Mouse (Mus musculus): ENCODE results near the gene Sgms1. TPM values are rescaled to one million over a fixed set of nuclear protein-coding genes. Genes with fewer than 3 reads are reported as not detected.

Gene Sgms1
- polyA plus RNA-seq, 1 experiment: 243 TPM

- Histone ChIP-seq H3K4me1 (ENCODE audit: control insufficient read depth, insufficient read depth, low read length) (no peaks in the 10 kb centered on the region), H3K36me3 (ENCODE audit: control insufficient read depth, insufficient read depth, low read length) (no peaks in the 10 kb centered on the region; the same call in 1 of the 2 replicates), H3K27me3 (ENCODE audit: control insufficient read depth, insufficient read depth, low read length) (no peaks in the 10 kb centered on the region), H3K27ac (ENCODE audit: control insufficient read depth, insufficient read depth, low read depth, low read length) (no peak overlapping the region), H3K4me3 (ENCODE audit: control insufficient read depth, low read depth, low read length) (no peak overlapping the region)
- no peak for TF ChIP-seq POLR2A (IDR thresholded peaks at IDR 0.05; ENCODE audit: control insufficient read depth, low read depth, low read length)
- no peak for TF ChIP-seq CTCF (IDR thresholded peaks at IDR 0.05; ENCODE audit: control insufficient read depth, insufficient read depth, insufficient replicate concordance, low read depth, low read length)
Measured at GRCm38 (mm10) chr19:32284681-32285454, 104.6 kb downstream of the Sgms1 start.

- no peaks in the 10 kb centered on the region for H3K36me3 ChIP-seq (ENCODE audit: control insufficient read depth, insufficient read depth, low read length)
Measured at GRCm38 (mm10) chr19:32281917-32282316, 107.6 kb downstream of the Sgms1 start.

GRCm38 (mm10) chr19:32280380-32280779 lies 109.1 kb downstream of the Sgms1 start:
- Histone ChIP-seq H3K27me3 (ENCODE audit: control insufficient read depth, insufficient read depth, low read length) (no peaks in the 10 kb centered on the region), H3K4me3 (ENCODE audit: control insufficient read depth, low read depth, low read length) (no peak overlapping the region), H3K36me3 (ENCODE audit: control insufficient read depth, insufficient read depth, low read length) (no peaks in the 10 kb centered on the region), H3K27ac (ENCODE audit: control insufficient read depth, insufficient read depth, low read depth, low read length) (no peak overlapping the region), H3K4me1 (ENCODE audit: control insufficient read depth, insufficient read depth, low read length) (no peaks in the 10 kb centered on the region; the same call in 1 of the 2 replicates)
- TF ChIP-seq CTCF (IDR thresholded peaks at IDR 0.05; ENCODE audit: control insufficient read depth, insufficient read depth, insufficient replicate concordance, low read depth, low read length): no peak
- TF ChIP-seq POLR2A (IDR thresholded peaks at IDR 0.05; ENCODE audit: control insufficient read depth, low read depth, low read length): no peak

More at GRCm38 (mm10) chr19:32281917-32282316, 107.6 kb downstream of the Sgms1 start:
- Histone ChIP-seq H3K27me3 (ENCODE audit: control insufficient read depth, insufficient read depth, low read length) (no peaks in the 10 kb centered on the region), H3K4me3 (ENCODE audit: control insufficient read depth, low read depth, low read length) (no peak overlapping the region), H3K27ac (ENCODE audit: control insufficient read depth, insufficient read depth, low read depth, low read length) (no peak overlapping the region), H3K4me1 (ENCODE audit: control insufficient read depth, insufficient read depth, low read length) (no peaks in the 10 kb centered on the region)
- TF ChIP-seq CTCF (IDR thresholded peaks at IDR 0.05; ENCODE audit: control insufficient read depth, insufficient read depth, insufficient replicate concordance, low read depth, low read length) (no peak), POLR2A (IDR thresholded peaks at IDR 0.05; ENCODE audit: control insufficient read depth, low read depth, low read length) (no peak)

GRCm38 (mm10) chr19:32279400-32279799 lies 110.1 kb downstream of the Sgms1 start:
- no peak for TF ChIP-seq POLR2A (IDR thresholded peaks at IDR 0.05; ENCODE audit: control insufficient read depth, low read depth, low read length)
- no peaks in the 10 kb centered on the region; the same call in 1 of the 2 replicates for H3K4me1 ChIP-seq (ENCODE audit: control insufficient read depth, insufficient read depth, low read length)
- H3K27me3 ChIP-seq (ENCODE audit: control insufficient read depth, insufficient read depth, low read length): no peaks in the 10 kb centered on the region
- H3K36me3 ChIP-seq (ENCODE audit: control insufficient read depth, insufficient read depth, low read length): no peaks in the 10 kb centered on the region
- H3K27ac ChIP-seq (ENCODE audit: control insufficient read depth, insufficient read depth, low read depth, low read length): no peak overlapping the region
- no peak overlapping the region for H3K4me3 ChIP-seq (ENCODE audit: control insufficient read depth, low read depth, low read length)

GRCm38 (mm10) chr19:32277869-32278268 lies 111.6 kb downstream of the Sgms1 start:
- H3K27ac ChIP-seq (ENCODE audit: control insufficient read depth, insufficient read depth, low read depth, low read length): no peak overlapping the region
- no peak overlapping the region for H3K4me3 ChIP-seq (ENCODE audit: control insufficient read depth, low read depth, low read length)
- H3K27me3 ChIP-seq (ENCODE audit: control insufficient read depth, insufficient read depth, low read length): no peaks in the 10 kb centered on the region
- no peaks in the 10 kb centered on the region for H3K36me3 ChIP-seq (ENCODE audit: control insufficient read depth, insufficient read depth, low read length)
- no peaks in the 10 kb centered on the region; the same call in 1 of the 2 replicates for H3K4me1 ChIP-seq (ENCODE audit: control insufficient read depth, insufficient read depth, low read length)
- no peak for TF ChIP-seq POLR2A (IDR thresholded peaks at IDR 0.05; ENCODE audit: control insufficient read depth, low read depth, low read length)
- TF ChIP-seq CTCF (IDR thresholded peaks at IDR 0.05; ENCODE audit: control insufficient read depth, insufficient read depth, insufficient replicate concordance, low read depth, low read length): no peak

- no peak overlapping the region; the same call in 1 of the 2 replicates for H3K4me3 ChIP-seq (ENCODE audit: control insufficient read depth, low read depth, low read length)
- H3K4me1 ChIP-seq (ENCODE audit: control insufficient read depth, insufficient read depth, low read length): no peaks in the 10 kb centered on the region; the same call in 1 of the 2 replicates
- no peaks in the 10 kb centered on the region for H3K36me3 ChIP-seq (ENCODE audit: control insufficient read depth, insufficient read depth, low read length)
- H3K27me3 ChIP-seq (ENCODE audit: control insufficient read depth, insufficient read depth, low read length): no peaks in the 10 kb centered on the region
- no peak overlapping the region for H3K27ac ChIP-seq (ENCODE audit: control insufficient read depth, insufficient read depth, low read depth, low read length)
- TF ChIP-seq POLR2A (IDR thresholded peaks at IDR 0.05; ENCODE audit: control insufficient read depth, low read depth, low read length) (no peak), CTCF (IDR thresholded peaks at IDR 0.05; ENCODE audit: control insufficient read depth, insufficient read depth, insufficient replicate concordance, low read depth, low read length) (no peak)
Measured at GRCm38 (mm10) chr19:32277287-32277686, 112.2 kb downstream of the Sgms1 start.

GRCm38 (mm10) chr19:32276817-32277216 lies 112.7 kb downstream of the Sgms1 start:
- H3K4me3 ChIP-seq (ENCODE audit: control insufficient read depth, low read depth, low read length): peak overlapping the region; percentile 75
- H3K27me3 ChIP-seq (ENCODE audit: control insufficient read depth, insufficient read depth, low read length): no peaks in the 10 kb centered on the region
- TF ChIP-seq POLR2A (IDR thresholded peaks at IDR 0.05; ENCODE audit: control insufficient read depth, low read depth, low read length): peak; percentile 59; the same call in 1 of the 2 replicates
- TF ChIP-seq CTCF (IDR thresholded peaks at IDR 0.05; ENCODE audit: control insufficient read depth, insufficient read depth, insufficient replicate concordance, low read depth, low read length): no peak
- no peaks in the 10 kb centered on the region; the same call in 1 of the 2 replicates for H3K4me1 ChIP-seq (ENCODE audit: control insufficient read depth, insufficient read depth, low read length)
- H3K27ac ChIP-seq (ENCODE audit: control insufficient read depth, insufficient read depth, low read depth, low read length): no peak overlapping the region
- no peaks in the 10 kb centered on the region for H3K36me3 ChIP-seq (ENCODE audit: control insufficient read depth, insufficient read depth, low read length)

Data from testis, adult 2 months (tissue).